Mouse (Mus musculus): Measurements from ENCODE around the gene Ddrgk1. TPM values are rescaled to one million over a fixed set of nuclear protein-coding genes. Genes with fewer than 3 reads are reported as not detected.
A peak's percentile ranks its signal among the peaks of the same experiment; 100 is the strongest.

The Ddrgk1 gene
- total and polyA plus RNA-seq, 2 experiments from 2014 or later = 14.4 to 83.3 TPM

DNA sequence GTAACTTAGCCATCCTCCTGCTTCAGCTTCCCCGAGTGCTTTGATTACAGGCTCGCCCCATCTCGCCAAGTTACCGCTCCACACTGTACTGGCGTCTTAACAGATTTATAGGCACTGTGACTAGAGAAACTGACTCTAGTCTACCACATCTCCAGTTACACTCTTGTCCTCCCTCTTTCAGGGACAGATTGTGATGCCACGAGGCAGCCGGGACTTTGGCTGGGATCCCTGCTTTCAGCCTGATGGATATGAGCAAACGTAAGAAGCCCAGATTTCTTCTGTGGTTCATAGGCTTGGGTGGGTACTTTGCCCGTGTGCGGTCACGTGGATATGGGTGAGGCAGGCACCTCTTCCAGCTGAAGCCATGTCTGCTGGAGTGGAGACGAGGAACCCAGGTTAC lies 14.7 kb upstream of the Ddrgk1 start:
- ATAC-seq = no peak
- DNase-seq (ENCODE audit: low spot score) = no peak
- no peak overlapping the region for H3K4me2 ChIP-seq (ENCODE audit: low read depth, low read length)
- TF ChIP-seq CTCF (IDR thresholded peaks at IDR 0.05; ENCODE audit: low read depth) = no peak
- H3K9ac ChIP-seq (replicated peaks; ENCODE audit: low read length) = no peak overlapping the region
- no peak overlapping the region for H3K27ac ChIP-seq
- no peak overlapping the region for H3K4me3 ChIP-seq (ENCODE audit: low read length)
- 94% methylated on average over 12 of the region's 12 CpGs for WGBS
- no peaks in the 10 kb centered on the region for H3K4me1 ChIP-seq (ENCODE audit: insufficient read depth, low read length)
- H3K27me3 ChIP-seq (ENCODE audit: insufficient read depth, low read length) = no peaks in the 10 kb centered on the region
- no peaks in the 10 kb centered on the region for H3K9me3 ChIP-seq (ENCODE audit: low read length)
- peaks cover 72% of the 10 kb centered on the region for H3K36me3 ChIP-seq (ENCODE audit: insufficient read depth, low read length)

GRCm38 (mm10) chr2:130677211-130677610 lies 12.8 kb upstream of the Ddrgk1 start:
- Histone ChIP-seq H3K4me1 (ENCODE audit: insufficient read depth, low read length) (no peaks in the 10 kb centered on the region), H3K4me3 (ENCODE audit: low read length) (no peak overlapping the region), H3K27ac (no peak overlapping the region), H3K4me2 (ENCODE audit: low read depth, low read length) (no peak overlapping the region), H3K27me3 (ENCODE audit: insufficient read depth, low read length) (no peaks in the 10 kb centered on the region), H3K36me3 (ENCODE audit: insufficient read depth, low read length) (peaks cover 70% of the 10 kb centered on the region), H3K9me3 (ENCODE audit: low read length) (no peaks in the 10 kb centered on the region), H3K9ac (replicated peaks; ENCODE audit: low read length) (no peak overlapping the region)
- TF ChIP-seq CTCF (IDR thresholded peaks at IDR 0.05; ENCODE audit: low read depth) = no peak
- ATAC-seq = no peak
- DNase-seq (ENCODE audit: low spot score) = no peak
- 91% methylated on average over 10 of the region's 10 CpGs for WGBS

- ATAC-seq = peak; percentile 75
- 1% methylated on average over 31 of the region's 31 CpGs for WGBS
These were observed 3.1 kb upstream of the Ddrgk1 start, which contains the start of gene Itpa for GRCm38 (mm10) chr2:130667559-130667958. Itpa (plus strand) TSS chr2:130667610.

DNA sequence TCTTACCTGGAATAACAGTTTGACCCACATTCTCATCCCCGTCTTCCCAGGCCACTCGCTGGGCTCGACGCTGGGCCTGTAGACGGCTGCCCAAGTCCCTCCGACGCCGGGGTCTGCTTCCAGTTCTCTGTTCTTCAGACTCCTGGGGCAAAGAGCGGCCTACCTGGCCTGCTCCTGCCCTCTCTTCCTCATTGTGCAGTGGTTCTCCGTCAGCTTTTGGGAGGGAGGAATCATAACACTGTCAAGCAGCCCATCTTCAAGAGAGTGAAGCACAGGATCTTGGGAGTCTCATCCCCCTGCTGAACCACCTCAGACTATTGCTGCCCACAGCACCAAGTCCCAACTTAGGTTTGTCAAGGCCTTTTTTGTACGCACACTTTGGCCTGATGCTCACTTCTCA lies 1.1 kb downstream of the Ddrgk1 start:
- DNase-seq (ENCODE audit: low spot score) = no peak
- WGBS = 88% methylated on average over 11 of the region's 11 CpGs
- Histone ChIP-seq H3K9me3 (ENCODE audit: low read length) (no peaks in the 10 kb centered on the region), H3K4me1 (ENCODE audit: insufficient read depth, low read length) (peaks cover 7% of the 10 kb centered on the region; the same call in 1 of the 2 replicates), H3K4me3 (ENCODE audit: low read length) (peak overlapping the region; percentile 42), H3K36me3 (ENCODE audit: insufficient read depth, low read length) (peaks cover 25% of the 10 kb centered on the region), H3K9ac (replicated peaks; ENCODE audit: low read length) (peak overlapping the region; percentile 61), H3K27me3 (ENCODE audit: insufficient read depth, low read length) (no peaks in the 10 kb centered on the region), H3K4me2 (ENCODE audit: low read depth, low read length) (peak overlapping the region; percentile 61), H3K27ac (no peak overlapping the region)
- no peak for TF ChIP-seq CTCF (IDR thresholded peaks at IDR 0.05; ENCODE audit: low read depth)
- no peak for ATAC-seq

More at GRCm38 (mm10) chr2:130667559-130667958, 3.1 kb upstream of the Ddrgk1 start, which contains the start of gene Itpa:
- Histone ChIP-seq H3K27me3 (ENCODE audit: insufficient read depth, low read length) (no peaks in the 10 kb centered on the region), H3K36me3 (ENCODE audit: insufficient read depth, low read length) (no peaks in the 10 kb centered on the region; the same call in 1 of the 2 replicates), H3K9me3 (ENCODE audit: low read length) (no peaks in the 10 kb centered on the region), H3K9ac (replicated peaks; ENCODE audit: low read length) (peak within 1 kb of the TSS; percentile 67), H3K4me3 (ENCODE audit: low read length) (peak within 1 kb of the TSS; percentile 61), H3K4me2 (ENCODE audit: low read depth, low read length) (peak within 1 kb of the TSS; percentile 71), H3K4me1 (ENCODE audit: insufficient read depth, low read length) (peaks cover 7% of the 10 kb centered on the region; the same call in 1 of the 2 replicates), H3K27ac (peak within 1 kb of the TSS; percentile 78)
- TF ChIP-seq CTCF (IDR thresholded peaks at IDR 0.05; ENCODE audit: low read depth) = peak; percentile 79
- peak; percentile 96 for DNase-seq (ENCODE audit: low spot score)

DNA sequence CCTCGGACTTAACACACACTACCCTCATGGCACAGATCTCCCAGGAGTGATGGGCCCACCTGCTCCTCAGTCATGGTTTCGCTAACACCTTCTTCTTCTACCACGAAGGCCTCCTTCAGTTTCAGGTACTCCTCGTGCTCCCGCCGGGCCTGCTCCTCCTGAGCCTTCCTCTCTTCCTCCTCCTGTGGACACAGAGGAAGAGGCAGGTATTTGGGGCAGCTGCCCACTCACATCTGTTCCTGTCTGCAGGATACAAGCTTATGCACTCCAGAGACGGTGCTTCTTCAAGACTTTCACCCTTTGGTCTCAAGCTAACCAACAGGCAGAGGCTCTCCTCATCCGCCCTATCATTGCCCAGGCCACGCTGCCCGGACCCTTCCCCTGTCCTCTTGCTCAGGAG lies 5.9 kb downstream of the Ddrgk1 start:
- 94% methylated on average over 10 of the region's 10 CpGs for WGBS
- ATAC-seq (no peak), DNase-seq (ENCODE audit: low spot score) (no peak)
- no peak overlapping the region for H3K4me3 ChIP-seq (ENCODE audit: low read length)
- no peak overlapping the region for H3K27ac ChIP-seq
- no peak overlapping the region for H3K9ac ChIP-seq (replicated peaks; ENCODE audit: low read length)
- H3K36me3 ChIP-seq (ENCODE audit: insufficient read depth, low read length) = peaks cover 72% of the 10 kb centered on the region
- H3K27me3 ChIP-seq (ENCODE audit: insufficient read depth, low read length) = no peaks in the 10 kb centered on the region
- no peak for TF ChIP-seq CTCF (IDR thresholded peaks at IDR 0.05; ENCODE audit: low read depth)
- H3K9me3 ChIP-seq (ENCODE audit: low read length) = no peaks in the 10 kb centered on the region
- peaks cover 5% of the 10 kb centered on the region; the same call in 1 of the 2 replicates for H3K4me1 ChIP-seq (ENCODE audit: insufficient read depth, low read length)
- no peak overlapping the region for H3K4me2 ChIP-seq (ENCODE audit: low read depth, low read length)

DNA sequence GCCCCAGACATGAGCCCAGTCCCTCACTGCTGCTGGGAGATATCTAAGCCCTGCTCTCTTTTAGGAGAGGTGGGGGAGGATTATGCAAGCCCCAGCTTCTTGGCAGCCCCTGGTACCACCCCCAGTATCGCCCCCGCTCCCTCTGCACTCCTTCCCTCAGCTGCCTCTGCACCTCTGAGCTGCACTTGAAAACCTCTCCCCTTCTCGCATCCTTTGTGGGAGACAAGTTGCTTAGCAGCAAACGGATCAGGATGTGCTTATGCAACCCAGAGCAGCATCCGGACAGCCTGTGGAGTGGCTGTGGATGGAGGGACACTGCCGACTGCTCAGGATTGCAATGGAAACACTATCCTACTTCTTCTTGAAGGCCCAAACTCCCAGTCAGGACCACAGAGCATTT lies 6.9 kb downstream of the Ddrgk1 start:
- no peak for TF ChIP-seq CTCF (IDR thresholded peaks at IDR 0.05; ENCODE audit: low read depth)
- H3K27me3 ChIP-seq (ENCODE audit: insufficient read depth, low read length) = no peaks in the 10 kb centered on the region
- no peak for DNase-seq (ENCODE audit: low spot score)
- 92% methylated on average over 6 of the region's 6 CpGs for WGBS
- H3K9ac ChIP-seq (replicated peaks; ENCODE audit: low read length) = no peak overlapping the region
- H3K36me3 ChIP-seq (ENCODE audit: insufficient read depth, low read length) = peaks cover 72% of the 10 kb centered on the region
- H3K9me3 ChIP-seq (ENCODE audit: low read length) = no peaks in the 10 kb centered on the region
- no peak overlapping the region for H3K4me3 ChIP-seq (ENCODE audit: low read length)
- H3K27ac ChIP-seq = no peak overlapping the region
- no peaks in the 10 kb centered on the region for H3K4me1 ChIP-seq (ENCODE audit: insufficient read depth, low read length)
- no peak overlapping the region for H3K4me2 ChIP-seq (ENCODE audit: low read depth, low read length)
- no peak for ATAC-seq

- WGBS = 95% methylated on average over 9 of the region's 9 CpGs
- H3K36me3 ChIP-seq (ENCODE audit: insufficient read depth, low read length) = peaks cover 66% of the 10 kb centered on the region
- no peak for TF ChIP-seq CTCF (IDR thresholded peaks at IDR 0.05; ENCODE audit: low read depth)
These were observed 7.9 kb downstream of the Ddrgk1 start for GRCm38 (mm10) chr2:130656536-130656935.

More at GRCm38 (mm10) chr2:130656536-130656935, 7.9 kb downstream of the Ddrgk1 start:
- no peaks in the 10 kb centered on the region for H3K27me3 ChIP-seq (ENCODE audit: insufficient read depth, low read length)
- DNase-seq (ENCODE audit: low spot score) = no peak
- no peaks in the 10 kb centered on the region for H3K9me3 ChIP-seq (ENCODE audit: low read length)
- no peak overlapping the region for H3K4me3 ChIP-seq (ENCODE audit: low read length)
- no peak for ATAC-seq
- no peaks in the 10 kb centered on the region for H3K4me1 ChIP-seq (ENCODE audit: insufficient read depth, low read length)
- no peak overlapping the region for H3K4me2 ChIP-seq (ENCODE audit: low read depth, low read length)
- no peak overlapping the region for H3K27ac ChIP-seq
- no peak overlapping the region for H3K9ac ChIP-seq (replicated peaks; ENCODE audit: low read length)

Measured in hindbrain, postnatal 0 days (tissue).